Mouse (Mus musculus): Measurements from ENCODE around the gene Mob2. TPM values are rescaled to one million over a fixed set of nuclear protein-coding genes. Genes with fewer than 3 reads are reported as not detected.
A peak's percentile ranks its signal among the peaks of the same experiment; 100 is the strongest.

The Mob2 gene
- polyA plus RNA-seq, 1 experiment: 29.5 TPM

DNA sequence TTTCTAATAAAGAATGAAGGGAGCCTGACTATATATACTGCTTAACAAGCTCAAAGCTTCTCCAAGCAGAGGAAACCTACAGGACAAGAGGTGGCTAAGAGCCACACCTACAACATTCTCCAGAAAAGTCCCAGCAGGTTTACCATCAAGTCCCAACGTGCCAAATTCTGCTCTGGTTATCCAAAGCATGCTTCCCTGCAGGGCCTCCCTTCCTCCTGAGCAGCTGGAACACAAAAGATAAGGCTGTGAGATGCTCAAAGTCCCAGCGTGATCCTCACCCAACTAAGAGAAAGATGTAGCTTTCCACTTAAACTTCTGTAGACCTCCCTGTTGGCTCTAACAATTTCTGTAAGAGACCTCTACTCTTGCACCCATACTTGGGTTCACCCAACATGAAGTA, 1.8 kb downstream of the Mob2 start:
- Histone ChIP-seq H3K27ac (ENCODE audit: insufficient read depth, low read depth, low read length) (no peak overlapping the region), H3K4me3 (ENCODE audit: insufficient read depth, low read length) (no peak overlapping the region), H3K4me1 (ENCODE audit: control insufficient read depth, insufficient read depth, low read length) (peaks cover 43% of the 10 kb centered on the region)
- TF ChIP-seq POLR2A (IDR thresholded peaks at IDR 0.05; ENCODE audit: borderline replicate concordance, low read depth, low read length) (no peak), CTCF (IDR thresholded peaks at IDR 0.05; ENCODE audit: low read depth, low read length) (no peak)

- peaks cover 43% of the 10 kb centered on the region for H3K4me1 ChIP-seq (ENCODE audit: control insufficient read depth, insufficient read depth, low read length)
- H3K27ac ChIP-seq (ENCODE audit: insufficient read depth, low read depth, low read length): peak overlapping the region; percentile 59
- no peak overlapping the region for H3K4me3 ChIP-seq (ENCODE audit: insufficient read depth, low read length)
- no peak for TF ChIP-seq CTCF (IDR thresholded peaks at IDR 0.05; ENCODE audit: low read depth, low read length)
- no peak for TF ChIP-seq POLR2A (IDR thresholded peaks at IDR 0.05; ENCODE audit: borderline replicate concordance, low read depth, low read length)
Measured at GRCm38 (mm10) chr7:142057121-142057520, 3.7 kb downstream of the Mob2 start.

DNA sequence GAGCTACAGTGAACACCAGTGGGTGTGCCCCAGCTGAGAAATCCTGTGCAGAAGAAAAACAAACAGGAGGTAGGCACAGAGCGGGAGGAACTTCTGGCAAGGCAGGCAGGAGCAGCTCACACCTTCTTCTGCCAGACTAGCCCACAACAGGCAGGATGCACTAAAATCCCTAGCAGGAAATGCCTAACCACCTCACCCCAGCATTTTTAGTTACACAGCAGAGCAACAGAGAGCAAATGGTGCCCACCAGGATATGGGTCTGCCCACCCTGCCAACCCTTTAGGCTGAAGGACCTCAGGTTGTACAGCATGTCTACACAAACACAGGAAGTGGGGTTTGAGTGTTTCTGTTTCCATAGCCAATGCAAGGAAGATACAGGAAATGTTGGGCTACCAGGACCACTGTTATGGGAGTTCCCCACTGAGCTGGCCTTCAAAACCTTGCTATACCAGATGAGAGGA, 4.2 kb downstream of the Mob2 start:
- TF ChIP-seq CTCF (IDR thresholded peaks at IDR 0.05; ENCODE audit: low read depth, low read length) (no peak), POLR2A (IDR thresholded peaks at IDR 0.05; ENCODE audit: borderline replicate concordance, low read depth, low read length) (no peak)
- H3K4me3 ChIP-seq (ENCODE audit: insufficient read depth, low read length): no peak overlapping the region
- H3K27ac ChIP-seq (ENCODE audit: insufficient read depth, low read depth, low read length): peak overlapping the region; percentile 59
- H3K4me1 ChIP-seq (ENCODE audit: control insufficient read depth, insufficient read depth, low read length): peaks cover 43% of the 10 kb centered on the region

DNA sequence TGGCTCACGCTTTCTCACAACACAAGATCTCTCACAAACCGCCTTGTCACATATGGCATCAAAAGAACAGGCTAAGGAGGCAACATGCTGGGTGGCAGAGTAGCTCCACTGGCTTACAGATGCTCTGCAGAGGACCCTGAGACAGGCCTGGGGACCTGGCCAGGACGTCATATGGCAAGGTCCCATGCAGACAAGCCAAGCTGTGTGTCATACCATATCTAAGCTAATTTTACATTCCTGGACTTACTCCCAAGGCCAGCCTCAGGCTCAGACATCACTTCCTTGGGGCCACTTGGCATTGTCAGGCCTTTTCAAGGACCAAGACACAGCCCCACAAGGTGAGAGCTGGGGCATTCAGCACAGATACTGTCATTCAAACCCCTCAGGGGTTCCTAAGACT, 5.4 kb downstream of the Mob2 start:
- Histone ChIP-seq H3K4me3 (ENCODE audit: insufficient read depth, low read length) (no peak overlapping the region), H3K4me1 (ENCODE audit: control insufficient read depth, insufficient read depth, low read length) (peaks cover 40% of the 10 kb centered on the region), H3K27ac (ENCODE audit: insufficient read depth, low read depth, low read length) (no peak overlapping the region)
- TF ChIP-seq POLR2A (IDR thresholded peaks at IDR 0.05; ENCODE audit: borderline replicate concordance, low read depth, low read length): no peak
- no peak for TF ChIP-seq CTCF (IDR thresholded peaks at IDR 0.05; ENCODE audit: low read depth, low read length)

DNA sequence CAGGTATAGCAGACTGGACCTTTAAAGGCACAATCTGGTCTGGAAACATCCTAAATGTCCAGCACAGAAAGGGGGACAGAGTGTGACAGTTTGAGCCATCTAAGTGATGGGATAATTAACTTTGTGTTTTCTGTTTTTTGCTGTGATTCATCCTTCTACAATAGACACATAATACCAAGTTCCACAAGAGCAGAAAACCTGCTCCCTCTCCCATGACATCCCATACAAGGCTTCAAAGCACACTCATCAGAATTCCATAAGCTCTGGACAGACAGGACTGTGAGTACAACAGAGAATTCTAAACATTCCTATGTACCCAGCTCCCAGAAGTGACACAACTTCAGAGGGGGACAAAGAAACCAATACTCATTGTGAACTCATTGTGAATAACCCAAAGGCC, 10.3 kb downstream of the Mob2 start:
- Histone ChIP-seq H3K4me3 (ENCODE audit: insufficient read depth, low read length) (no peak overlapping the region), H3K27ac (ENCODE audit: insufficient read depth, low read depth, low read length) (no peak overlapping the region), H3K4me1 (ENCODE audit: control insufficient read depth, insufficient read depth, low read length) (peaks cover 4% of the 10 kb centered on the region; the same call in 1 of the 2 replicates)
- TF ChIP-seq POLR2A (IDR thresholded peaks at IDR 0.05; ENCODE audit: borderline replicate concordance, low read depth, low read length) (no peak), CTCF (IDR thresholded peaks at IDR 0.05; ENCODE audit: low read depth, low read length) (no peak)

DNA sequence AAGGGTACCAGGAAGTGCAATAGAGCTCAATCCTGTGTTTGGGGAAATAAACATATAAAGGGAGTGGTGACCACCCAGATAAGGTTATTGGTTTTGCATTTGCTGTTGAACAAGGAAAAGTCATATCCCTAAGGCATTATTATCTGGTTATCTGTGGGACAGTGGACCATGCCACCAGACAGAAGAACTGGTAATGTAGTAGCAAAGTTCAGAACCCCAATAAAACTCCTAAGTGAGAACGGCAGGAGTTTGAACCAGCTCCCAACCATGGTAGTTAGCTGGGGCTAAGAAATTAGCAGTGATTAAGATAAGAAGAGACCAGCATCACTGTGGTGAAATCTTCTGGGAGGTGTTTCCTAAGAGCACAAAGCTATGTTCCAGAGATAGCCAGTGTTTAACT, 14.9 kb downstream of the Mob2 start:
- Histone ChIP-seq H3K4me3 (ENCODE audit: insufficient read depth, low read length) (no peak overlapping the region), H3K27ac (ENCODE audit: insufficient read depth, low read depth, low read length) (no peak overlapping the region), H3K4me1 (ENCODE audit: control insufficient read depth, insufficient read depth, low read length) (peaks cover 11% of the 10 kb centered on the region)
- TF ChIP-seq CTCF (IDR thresholded peaks at IDR 0.05; ENCODE audit: low read depth, low read length): no peak
- TF ChIP-seq POLR2A (IDR thresholded peaks at IDR 0.05; ENCODE audit: borderline replicate concordance, low read depth, low read length): no peak

DNA sequence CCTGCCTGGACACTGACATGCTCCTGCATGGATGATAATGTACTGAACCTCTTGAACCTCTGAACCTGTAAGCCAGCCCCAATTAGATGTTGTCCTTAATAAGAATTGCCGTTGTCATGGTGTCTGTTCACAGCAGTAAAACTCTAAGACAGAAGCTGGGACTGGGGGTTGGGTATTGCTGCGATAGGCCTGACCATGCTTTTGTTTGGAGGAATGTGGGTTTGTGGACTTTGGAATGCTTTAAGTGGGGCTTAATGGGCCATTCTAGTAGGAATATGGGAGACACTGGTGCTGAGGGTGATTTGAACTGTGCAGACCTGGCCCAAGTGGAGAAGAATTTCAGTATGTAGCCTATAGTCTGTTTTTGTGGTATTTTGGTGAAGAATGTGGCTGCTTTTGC, 15.5 kb downstream of the Mob2 start:
- Histone ChIP-seq H3K27ac (ENCODE audit: insufficient read depth, low read depth, low read length) (no peak overlapping the region), H3K4me3 (ENCODE audit: insufficient read depth, low read length) (no peak overlapping the region), H3K4me1 (ENCODE audit: control insufficient read depth, insufficient read depth, low read length) (peaks cover 15% of the 10 kb centered on the region)
- TF ChIP-seq CTCF (IDR thresholded peaks at IDR 0.05; ENCODE audit: low read depth, low read length) (no peak), POLR2A (IDR thresholded peaks at IDR 0.05; ENCODE audit: borderline replicate concordance, low read depth, low read length) (no peak)

DNA sequence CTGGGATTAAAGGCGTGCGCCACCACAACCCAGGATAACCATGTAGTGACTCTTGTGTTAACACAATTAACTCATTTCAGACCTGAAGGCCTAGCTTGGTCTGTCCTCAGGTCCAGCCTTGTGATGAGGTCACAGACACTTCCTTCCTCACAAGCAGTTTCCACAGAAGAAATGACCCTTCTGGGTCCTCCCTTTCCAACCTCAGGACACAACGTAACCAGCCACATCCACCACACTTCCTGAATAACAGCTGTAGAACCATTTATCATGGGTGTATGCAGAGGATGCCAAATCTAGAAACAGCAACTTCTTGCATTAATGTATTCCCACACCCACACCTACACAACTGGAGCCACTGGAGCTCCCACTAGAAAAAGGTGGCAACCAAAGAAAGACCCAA, 20.1 kb downstream of the Mob2 start:
- no peak for TF ChIP-seq POLR2A (IDR thresholded peaks at IDR 0.05; ENCODE audit: borderline replicate concordance, low read depth, low read length)
- no peak for TF ChIP-seq CTCF (IDR thresholded peaks at IDR 0.05; ENCODE audit: low read depth, low read length)
- no peak overlapping the region for H3K4me3 ChIP-seq (ENCODE audit: insufficient read depth, low read length)
- peaks cover 31% of the 10 kb centered on the region for H3K4me1 ChIP-seq (ENCODE audit: control insufficient read depth, insufficient read depth, low read length)
- 0 out of 2 replicates have a peak overlapping the region, but pooled peaks have one; percentile 4 for H3K27ac ChIP-seq (ENCODE audit: insufficient read depth, low read depth, low read length)

DNA sequence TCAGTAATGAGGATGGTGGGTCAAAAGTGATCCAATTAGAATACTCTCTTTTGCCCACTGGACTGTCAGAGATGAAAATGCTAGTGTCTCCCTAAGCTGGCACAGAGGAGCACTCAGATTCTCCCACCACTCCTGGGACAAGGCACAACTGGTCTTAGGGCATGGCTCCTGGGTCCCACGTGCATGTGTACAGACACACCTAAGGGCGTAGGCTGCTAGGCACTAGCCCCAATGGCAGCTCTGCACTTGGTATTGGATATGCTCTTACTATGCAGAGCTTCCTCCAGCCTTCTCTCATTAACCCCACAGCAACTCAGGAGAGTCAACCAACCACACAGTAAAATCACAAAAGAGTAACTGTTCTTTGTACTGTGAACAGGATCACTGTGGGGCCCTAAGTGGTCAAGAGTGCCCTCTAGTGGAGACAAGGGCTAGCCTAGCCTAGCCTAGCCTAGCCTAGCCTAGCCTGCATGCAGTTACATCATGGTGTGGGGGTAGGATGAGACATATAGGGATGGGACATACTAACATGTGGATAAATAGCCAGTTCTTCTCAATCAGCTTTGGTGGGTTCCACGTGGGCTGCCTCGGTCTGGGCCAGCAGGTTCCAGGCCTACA, 23.2 kb downstream of the Mob2 start:
- H3K27ac ChIP-seq (ENCODE audit: insufficient read depth, low read depth, low read length): no peak overlapping the region
- TF ChIP-seq CTCF (IDR thresholded peaks at IDR 0.05; ENCODE audit: low read depth, low read length): peak; percentile 43; the same call in 1 of the 2 replicates
- TF ChIP-seq POLR2A (IDR thresholded peaks at IDR 0.05; ENCODE audit: borderline replicate concordance, low read depth, low read length): no peak
- peaks cover 37% of the 10 kb centered on the region for H3K4me1 ChIP-seq (ENCODE audit: control insufficient read depth, insufficient read depth, low read length)
- no peak overlapping the region for H3K4me3 ChIP-seq (ENCODE audit: insufficient read depth, low read length)

DNA sequence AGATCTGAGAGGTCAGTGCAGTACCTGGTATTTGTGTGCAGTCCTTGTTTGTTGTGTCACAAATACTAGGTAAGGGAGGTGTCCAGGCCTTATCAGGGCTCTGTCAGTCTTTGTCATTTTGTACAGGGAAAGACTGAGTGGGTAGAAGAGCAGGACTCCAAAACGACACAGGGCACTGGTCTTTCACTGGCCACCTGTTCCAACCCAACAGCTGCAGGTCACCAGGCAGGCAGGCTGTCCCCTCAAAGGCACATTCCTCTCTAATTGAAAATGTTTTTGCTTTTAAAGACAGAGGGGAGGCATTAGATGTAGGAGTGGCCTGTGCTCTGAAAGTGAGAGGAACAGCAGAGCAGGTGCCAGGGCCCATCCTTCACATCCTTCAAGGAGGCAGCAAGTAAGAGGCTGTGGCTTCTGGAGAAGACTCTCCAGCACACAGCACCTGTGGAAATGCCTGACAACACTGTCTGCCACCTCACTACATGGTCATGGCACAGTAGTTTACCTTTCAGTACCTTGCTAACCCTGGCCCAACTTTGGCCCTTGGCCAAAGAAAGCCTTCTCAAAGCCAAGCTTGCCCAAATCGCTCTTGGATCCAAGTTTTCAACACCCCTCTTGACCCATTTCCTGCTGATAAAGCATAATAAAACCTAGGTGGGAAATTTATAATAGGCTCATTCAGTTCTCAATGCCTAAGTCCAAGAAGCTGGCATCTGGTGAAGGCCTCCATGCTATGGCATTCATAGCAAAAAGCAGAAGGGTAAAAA, 25.6 kb downstream of the Mob2 start:
- TF ChIP-seq POLR2A (IDR thresholded peaks at IDR 0.05; ENCODE audit: borderline replicate concordance, low read depth, low read length) (no peak), CTCF (IDR thresholded peaks at IDR 0.05; ENCODE audit: low read depth, low read length) (no peak)
- peaks cover 21% of the 10 kb centered on the region for H3K4me1 ChIP-seq (ENCODE audit: control insufficient read depth, insufficient read depth, low read length)
- no peak overlapping the region for H3K27ac ChIP-seq (ENCODE audit: insufficient read depth, low read depth, low read length)
- no peak overlapping the region for H3K4me3 ChIP-seq (ENCODE audit: insufficient read depth, low read length)
